Mouse (Mus musculus) cortical plate, adult 2 months (tissue): ENCODE data around the gene Ifit3b.

Experiments
- CTCF ChIP-seq: fragments of 200-500 bp; IDR thresholded peaks from 2 replicates; pipeline ENCODE4 v1.5.1; 2011; ENCODE audit warnings: mild to moderate bottlenecking, control low read depth, low read length; ENCODE audit not compliant: insufficient read depth; ENCODE audit errors: extremely low read depth
- POLR2A ChIP-seq: fragments of 200-500 bp; IDR thresholded peaks from 2 replicates; pipeline ENCODE4 v1.6.1; 2011; ENCODE audit warnings: mild to moderate bottlenecking, low read length, control low read depth; ENCODE audit not compliant: insufficient read depth; ENCODE audit errors: extremely low read depth

- TF ChIP-seq POLR2A (no peak), CTCF (no peak)
These were observed 34.1 kb upstream of the Ifit3b start for GRCm38 (mm10) chr19:34573650-34574049.
